Mouse (Mus musculus) liver, embryonic 14.5 days (tissue): ENCODE results near the gene Camsap3. TPM values are rescaled to one million over a fixed set of nuclear protein-coding genes. Genes with fewer than 3 reads are reported as not detected.

ENCODE experiments used
- ATAC-seq: fragments of 200-750 bp; cut with Nextera tagmentation; 2 replicates; pipeline ENCODE4 v1.8.0; 2017; ENCODE audit warnings: moderate number of reproducible peaks, mild to moderate bottlenecking, moderate library complexity; ENCODE audit not compliant: insufficient read depth
- DNase-seq, 3 experiments: peaks; one replicate each; pipeline ENCODE4 v3.0.0-alpha.2; 2012 to 2013; ENCODE audit warnings: low read depth in 3 of 3, low spot score in 3 of 3
- H3K27ac ChIP-seq: fragments of 300-500 bp; sonication (generic); 2 replicates; pipeline ENCODE4 v1.5.1; 2014; ENCODE audit warnings: moderate library complexity, mild to moderate bottlenecking, control low read depth, inconsistent platforms
- H3K27me3 ChIP-seq: fragments of 300-500 bp; sonication (generic); 2 replicates; pipeline ENCODE4 v1.6.1; 2014; ENCODE audit warnings: mild to moderate bottlenecking, low read length, moderate library complexity; ENCODE audit not compliant: control insufficient read depth, insufficient read depth
- H3K36me3 ChIP-seq: fragments of 300-500 bp; sonication (generic); replicated peaks from 2 replicates; pipeline ENCODE4 v1.6.1; 2014; ENCODE audit warnings: low read depth; ENCODE audit not compliant: control insufficient read depth, insufficient read depth
- H3K4me1 ChIP-seq, 2 experiments: fragments of 200-500 bp in 1 of 2; fragments of 300-500 bp in 1 of 2; sonication (generic) in 1 of 2; replicated peaks; 2 replicates each; pipeline ENCODE4 v1.6.1; 2012 to 2014; ENCODE audit warnings: antibody characterized with exemption in 1 of 2, inconsistent platforms in 1 of 2, low read length in 1 of 2; ENCODE audit not compliant: control insufficient read depth in 2 of 2, insufficient read depth in 2 of 2
- H3K4me2 ChIP-seq: fragments of 300-500 bp; sonication (generic); 2 replicates; pipeline ENCODE4 v1.6.1; 2014; ENCODE audit warnings: low read depth, mild to moderate bottlenecking, control low read depth, moderate library complexity
- H3K4me3 ChIP-seq, 2 experiments: fragments of 200-500 bp in 1 of 2; fragments of 300-500 bp in 1 of 2; sonication (generic) in 1 of 2; 2 replicates each; pipeline ENCODE4 v1.5.1; 2012 to 2014; ENCODE audit warnings: low read depth in 2 of 2, low read length in 2 of 2, mild to moderate bottlenecking in 2 of 2, control low read depth in 1 of 2, inconsistent platforms in 1 of 2, moderate library complexity in 1 of 2; ENCODE audit not compliant: insufficient read depth in 1 of 2
- H3K9ac ChIP-seq: fragments of 300-500 bp; sonication (generic); replicated peaks from 2 replicates; pipeline ENCODE4 v1.6.1; 2014; ENCODE audit warnings: mild to moderate bottlenecking, control low read depth, moderate library complexity
- H3K9me3 ChIP-seq: fragments of 300-500 bp; sonication (generic); 2 replicates; pipeline ENCODE4 v1.6.1; 2016; ENCODE audit warnings: low read length, mixed read lengths; ENCODE audit not compliant: control insufficient read depth
- CTCF ChIP-seq: IDR thresholded peaks from 2 replicates; pipeline ENCODE4 v1.5.1; 2016; ENCODE audit warnings: antibody characterized with exemption, low read depth, control low read depth
- EP300 ChIP-seq: IDR thresholded peaks from 2 replicates; pipeline ENCODE4 v1.6.1; 2016; ENCODE audit warnings: antibody characterized with exemption, low read depth
- WGBS: fragments of 180-500 bp; shearing (Covaris S2); extraction: QIAGEN DNeasy Blood & Tissue Kit; methylation state at CpG from one replicate; pipeline ENCODE4 v1.1.7; 2014; ENCODE audit not compliant: insufficient replicate concordance; 5-methylcytosine and 5-hydroxymethylcytosine counted together
- polyA plus RNA-seq, 2 experiments: library from polyadenylated mRNA; depleted of rRNA in 1 of 2; stranded (reverse) in 1 of 2; unstranded in 1 of 2; fragments of >200 nt; fragmentation: Nextera tagmentation in 1 of 2; extraction: Ambion mirVana in 1 of 2; gene quantifications; 2 replicates each; pipeline versions ENCODE4 v1.2.1 to v1.2.3; 2012 to 2014

Gene Camsap3
- polyA plus RNA-seq, 2 experiments: 1.7 to 2.2 TPM

DNA sequence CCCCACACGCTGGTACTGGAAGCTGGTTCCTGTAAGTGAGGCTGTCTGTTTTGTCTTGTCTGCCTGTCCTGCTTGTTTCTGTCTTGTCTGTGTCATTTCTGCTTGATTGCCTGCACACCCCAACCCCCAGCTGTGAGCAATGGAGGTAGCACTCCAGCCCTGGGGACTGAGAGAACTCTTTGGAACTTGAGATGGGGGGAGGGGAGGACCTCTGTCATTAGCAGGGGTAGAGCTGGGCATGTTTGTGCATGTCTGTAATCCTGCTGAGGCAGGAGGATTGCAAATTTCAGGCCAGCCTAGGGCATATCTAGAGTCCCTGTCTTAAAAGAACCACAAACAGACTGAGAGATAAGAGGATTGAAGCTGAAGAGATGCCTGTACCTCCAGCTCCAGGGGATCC lies 12.1 kb downstream of the Camsap3 start:
- Histone ChIP-seq H3K27me3 (no peaks in the 10 kb centered on the region), H3K9me3 (no peaks in the 10 kb centered on the region), H3K4me2 (no peak overlapping the region), H3K27ac (no peak overlapping the region), H3K36me3 (no peaks in the 10 kb centered on the region), H3K4me1 (no peaks in the 10 kb centered on the region), H3K4me3 (no peak overlapping the region), H3K9ac (no peak overlapping the region)
- no peak for ATAC-seq
- DNase-seq: no peak
- WGBS: 50% methylated on average over 1 of the region's 1 CpGs
- TF ChIP-seq CTCF (no peak), EP300 (no peak)

DNA sequence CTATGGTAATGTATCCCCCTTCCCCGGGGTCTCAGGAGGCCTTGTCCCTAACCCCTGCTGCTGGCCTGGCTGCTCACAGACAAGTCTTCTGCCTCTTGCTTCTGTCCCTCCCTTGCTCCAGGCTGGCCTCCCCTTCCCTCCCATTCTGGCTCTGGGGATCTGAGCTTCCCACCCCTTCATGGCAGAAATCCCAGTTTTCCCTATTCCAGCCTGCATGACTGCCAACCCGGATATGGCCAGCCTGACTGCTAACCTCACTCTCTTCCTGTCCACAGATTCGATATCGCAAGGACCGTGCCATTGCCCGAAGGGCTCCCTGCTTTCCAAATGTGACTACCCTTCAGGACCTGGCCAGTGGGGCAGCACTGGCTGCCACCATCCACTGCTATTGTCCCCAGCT lies 13.3 kb downstream of the Camsap3 start:
- ATAC-seq: no peak
- DNase-seq: no peak
- no peaks in the 10 kb centered on the region for H3K36me3 ChIP-seq
- no peak overlapping the region for H3K9ac ChIP-seq
- no peaks in the 10 kb centered on the region for H3K9me3 ChIP-seq
- TF ChIP-seq CTCF (no peak), EP300 (no peak)
- H3K4me1 ChIP-seq: no peaks in the 10 kb centered on the region
- 73% methylated on average over 6 of the region's 6 CpGs for WGBS
- no peak overlapping the region for H3K4me2 ChIP-seq
- no peak overlapping the region for H3K4me3 ChIP-seq
- H3K27me3 ChIP-seq: no peaks in the 10 kb centered on the region
- no peak overlapping the region for H3K27ac ChIP-seq

DNA sequence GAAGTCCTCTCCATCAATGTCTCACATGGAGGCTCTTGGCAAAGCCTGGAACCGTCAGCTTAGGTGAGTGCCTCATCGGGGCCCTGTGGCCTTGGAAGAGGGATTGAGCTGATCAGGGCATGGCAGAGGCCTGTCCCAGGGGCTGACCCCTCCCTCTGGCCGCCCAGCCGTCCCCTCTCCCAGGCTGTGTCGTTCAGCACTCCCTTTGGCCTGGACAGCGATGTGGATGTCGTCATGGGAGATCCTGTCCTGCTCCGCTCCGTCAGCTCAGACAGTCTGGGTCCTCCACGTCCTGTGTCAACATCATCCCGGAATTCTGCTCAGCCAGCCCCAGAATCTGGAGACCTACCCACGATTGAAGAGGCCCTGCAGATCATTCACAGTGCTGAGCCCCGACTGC lies 16.3 kb downstream of the Camsap3 start:
- no peak for DNase-seq
- 68% methylated on average over 13 of the region's 13 CpGs for WGBS
- no peaks in the 10 kb centered on the region for H3K4me1 ChIP-seq
- no peaks in the 10 kb centered on the region for H3K36me3 ChIP-seq
- H3K27ac ChIP-seq: no peak overlapping the region
- no peak overlapping the region for H3K4me3 ChIP-seq
- ATAC-seq: no peak
- H3K4me2 ChIP-seq: no peak overlapping the region
- TF ChIP-seq EP300 (no peak), CTCF (no peak)
- no peak overlapping the region for H3K9ac ChIP-seq
- H3K9me3 ChIP-seq: no peaks in the 10 kb centered on the region
- H3K27me3 ChIP-seq: no peaks in the 10 kb centered on the region

DNA sequence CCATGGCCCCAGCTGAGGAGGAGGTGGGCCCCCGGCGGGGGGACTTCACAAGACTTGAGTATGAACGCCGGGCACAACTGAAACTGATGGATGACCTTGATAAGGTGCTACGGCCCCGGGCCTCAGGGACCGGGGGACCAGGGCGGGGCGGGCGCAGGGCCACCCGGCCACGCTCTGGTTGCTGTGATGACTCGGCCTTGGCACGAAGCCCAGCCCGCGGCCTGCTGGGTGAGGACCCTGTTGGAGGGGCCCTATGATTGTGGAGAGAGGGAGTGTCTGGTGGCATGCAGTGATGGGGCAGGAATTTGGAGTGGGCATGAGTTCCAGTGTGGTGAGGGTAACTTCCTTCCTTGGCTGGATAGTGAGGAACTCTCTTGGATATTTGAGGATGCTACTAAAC lies 19.5 kb downstream of the Camsap3 start:
- DNase-seq (no peak), ATAC-seq (no peak)
- Histone ChIP-seq H3K27me3 (no peaks in the 10 kb centered on the region), H3K9ac (no peak overlapping the region), H3K4me1 (no peaks in the 10 kb centered on the region), H3K9me3 (no peaks in the 10 kb centered on the region), H3K4me3 (no peak overlapping the region), H3K36me3 (peaks cover 19% of the 10 kb centered on the region), H3K4me2 (no peak overlapping the region), H3K27ac (no peak overlapping the region)
- TF ChIP-seq EP300 (no peak), CTCF (no peak)
- WGBS: 38% methylated on average over 16 of the region's 16 CpGs

DNA sequence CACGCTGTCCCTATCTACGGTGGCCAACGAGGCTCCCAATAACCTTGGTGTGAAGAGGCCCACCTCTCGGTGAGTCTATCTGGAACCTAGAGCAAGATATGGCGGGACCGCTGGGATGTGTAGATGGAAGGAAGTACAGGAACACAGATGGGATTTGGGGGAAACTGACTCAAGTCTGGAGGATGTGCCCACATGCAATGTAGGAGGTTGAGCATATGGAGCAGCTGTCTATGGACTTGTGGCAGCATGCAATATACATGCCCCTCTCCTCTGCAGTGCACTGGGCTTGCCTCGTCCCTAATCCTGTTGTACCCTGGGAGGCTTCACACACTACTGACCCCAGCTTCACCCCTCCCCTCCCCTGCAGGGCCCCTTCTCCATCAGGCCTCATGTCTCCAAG lies 20.7 kb downstream of the Camsap3 start:
- Histone ChIP-seq H3K4me1 (no peaks in the 10 kb centered on the region), H3K4me3 (no peak overlapping the region), H3K9me3 (no peaks in the 10 kb centered on the region), H3K9ac (no peak overlapping the region), H3K36me3 (peaks cover 31% of the 10 kb centered on the region), H3K27ac (no peak overlapping the region), H3K27me3 (no peaks in the 10 kb centered on the region), H3K4me2 (no peak overlapping the region)
- ATAC-seq: no peak
- DNase-seq: no peak
- WGBS: 83% methylated on average over 7 of the region's 7 CpGs
- TF ChIP-seq CTCF (no peak), EP300 (no peak)
